ENCODE assay signal across 11 mouse cellular contexts in the genomic region with DNA sequence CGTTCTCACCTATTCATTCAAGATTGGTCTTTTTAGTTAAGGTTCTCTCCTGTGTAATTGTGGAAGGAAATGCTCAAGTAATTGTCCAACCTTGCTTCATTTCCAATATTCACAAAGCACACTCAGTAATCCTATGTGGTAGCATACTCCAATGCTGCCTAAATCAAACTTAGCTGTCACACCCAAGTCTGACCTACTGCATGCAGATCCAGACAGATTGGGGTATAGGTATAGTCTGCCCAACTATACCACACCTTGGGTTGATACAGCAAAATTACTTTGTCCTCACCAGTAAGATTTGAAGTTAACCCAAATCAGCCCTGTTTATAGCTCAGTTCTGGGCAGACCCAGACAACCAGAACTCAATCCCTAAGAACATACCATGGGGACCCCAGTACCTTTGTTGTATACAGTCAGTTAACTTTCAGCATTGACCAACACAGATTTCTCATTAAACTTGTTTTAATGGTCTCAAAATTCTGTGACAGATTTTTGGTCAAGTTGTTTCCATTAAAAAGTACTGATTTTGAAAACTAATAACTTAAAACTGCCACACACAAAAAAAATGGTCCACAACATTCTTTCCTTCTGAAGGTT. TPM values are rescaled to one million over a fixed set of nuclear protein-coding genes. Genes with fewer than 3 reads are reported as not detected.
A peak's percentile ranks its signal among the peaks of the same experiment; 100 is the strongest.
DNase-seq lines count a peak whose midpoint lies in the region; ATAC-seq and TF ChIP-seq lines count a peak whose summit lies in the region.
"Not testable (repeated sequence)": the region's sequence is repeated elsewhere in the genome, so short reads cannot be mapped to it uniquely, and the experiment has no call there.
"Had no signal": no experiment of that assay in that cellular context is flagged by ENCODE, and none has a peak within 500 bp of the region (broad histone marks: within the 10 kb centered on the region; RNA-seq: fewer than 3 reads in every experiment).

No protein-coding gene starts in this region.

- not testable (repeated sequence) for H3K27me3 ChIP-seq in C2C12 (ENCODE audit: control insufficient read depth, insufficient read depth, insufficient read length); forebrain, embryonic 11.5 days (ENCODE audit: control insufficient read depth, insufficient read depth, low read length); heart, embryonic 15.5 days; intestine, embryonic 16.5 days (replicated peaks; ENCODE audit: control insufficient read depth, insufficient read depth, low read length); liver, adult 2 months (ENCODE audit: control insufficient read depth, insufficient read depth, low read length); midbrain, embryonic 10.5 days (ENCODE audit: low read depth, poor library complexity, severe bottlenecking); neural tube, embryonic 13.5 days

- H3K9me3 ChIP-seq in forebrain, embryonic 11.5 days (ENCODE audit: control insufficient read depth, low read length); heart, embryonic 15.5 days (replicated peaks); intestine, embryonic 16.5 days (ENCODE audit: control insufficient read depth, low read length); midbrain, embryonic 10.5 days (replicated peaks); neural tube, embryonic 13.5 days: not testable (repeated sequence)

- H3K4me1 ChIP-seq in forebrain, embryonic 11.5 days (replicated peaks; ENCODE audit: control insufficient read depth, insufficient read depth, low read length); intestine, embryonic 16.5 days (ENCODE audit: control insufficient read depth, insufficient read depth, low read length); liver, adult 2 months (ENCODE audit: control insufficient read depth, insufficient read depth, low read length): not testable (repeated sequence)
- H3K4me1 ChIP-seq in heart, embryonic 15.5 days (replicated peaks) = peaks cover 20% of the 10 kb centered on the region
- peaks cover 23% of the 10 kb centered on the region for H3K4me1 ChIP-seq in midbrain, embryonic 10.5 days
- peaks cover 41% of the 10 kb centered on the region for H3K4me1 ChIP-seq in neural tube, embryonic 13.5 days (replicated peaks)

- not testable (repeated sequence) for H3K27ac ChIP-seq in forebrain, embryonic 11.5 days (ENCODE audit: low read depth, low read length); liver, adult 2 months (replicated peaks; ENCODE audit: insufficient read depth, low read depth, low read length); midbrain, embryonic 10.5 days (replicated peaks); neural tube, embryonic 13.5 days (replicated peaks)
- peak overlapping the region; percentile 51 for H3K27ac ChIP-seq in heart, embryonic 15.5 days
- peak overlapping the region; percentile 27; the same call in 1 of the 2 replicates for H3K27ac ChIP-seq in intestine, embryonic 16.5 days (ENCODE audit: low read length)

- H3K36me3 ChIP-seq in C2C12 (ENCODE audit: control insufficient read depth, insufficient read depth) = peaks cover 44% of the 10 kb centered on the region
- not testable (repeated sequence) for H3K36me3 ChIP-seq in forebrain, embryonic 11.5 days (ENCODE audit: control insufficient read depth, insufficient read depth, low read length); intestine, embryonic 16.5 days (ENCODE audit: control insufficient read depth, insufficient read depth, low read length)
- peaks cover 47% of the 10 kb centered on the region for H3K36me3 ChIP-seq in heart, embryonic 15.5 days
- peaks cover 39% of the 10 kb centered on the region for H3K36me3 ChIP-seq in liver, adult 2 months (ENCODE audit: control insufficient read depth, insufficient read depth, low read length)
- H3K36me3 ChIP-seq in midbrain, embryonic 10.5 days = peaks cover 73% of the 10 kb centered on the region
- peaks cover 66% of the 10 kb centered on the region for H3K36me3 ChIP-seq in neural tube, embryonic 13.5 days

- DNase-seq in ZHBTc4 (ENCODE audit: low read depth, low spot score) = peak; percentile 54
- not testable (repeated sequence) for DNase-seq in forebrain, embryonic 11.5 days (ENCODE audit: low spot score); midbrain, embryonic 10.5 days (ENCODE audit: low spot score)
- peak; percentile 17 for DNase-seq in liver, adult 2 months (ENCODE audit: extremely low read depth, low read depth, low spot score)

- WGBS in forebrain, embryonic 11.5 days = 57% methylated on average over 1 of the region's 1 CpGs
- WGBS in heart, embryonic 15.5 days = 70% methylated on average over 1 of the region's 1 CpGs
- 58% methylated on average over 1 of the region's 1 CpGs for WGBS in intestine, embryonic 16.5 days
- 48% methylated on average over 1 of the region's 1 CpGs for WGBS in liver, adult 2 months
- WGBS in midbrain, embryonic 10.5 days = 71% methylated on average over 1 of the region's 1 CpGs
- 59% methylated on average over 1 of the region's 1 CpGs for WGBS in neural tube, embryonic 13.5 days

- H3K79me2 ChIP-seq in C2C12 (ENCODE audit: control insufficient read depth, insufficient read depth) = peaks cover 38% of the 10 kb centered on the region
- H3K79me2 ChIP-seq in liver, adult 2 months (ENCODE audit: control insufficient read depth, insufficient read depth, low read length) = not testable (repeated sequence)

- TF ChIP-seq POLR2A in liver, adult 2 months (IDR thresholded peaks at IDR 0.05; ENCODE audit: extremely low read depth, insufficient read depth, low read length) = not testable (repeated sequence)

- peak overlapping the region; percentile 3 for H3ac ChIP-seq in C2C12 (ENCODE audit: control insufficient read depth, insufficient read length, low read depth)

- not testable (repeated sequence) for H3K4me3 ChIP-seq in C2C12 (ENCODE audit: insufficient read depth, poor library complexity, severe bottlenecking); forebrain, embryonic 11.5 days (ENCODE audit: low read depth, low read length); heart, embryonic 15.5 days; liver, adult 2 months (ENCODE audit: insufficient read depth, low read depth, low read length)
- H3K4me3 ChIP-seq in intestine, embryonic 16.5 days (ENCODE audit: low read length) = 0 out of 2 replicates have a peak overlapping the region, but pooled peaks have one; percentile 2
- H3K4me3 ChIP-seq in midbrain, embryonic 10.5 days = peak overlapping the region; percentile 32
- H3K4me3 ChIP-seq in neural tube, embryonic 13.5 days = peak overlapping the region; percentile 0; the same call in 1 of the 2 replicates

- peaks cover 31% of the 10 kb centered on the region for H3K79me3 ChIP-seq in C2C12 (ENCODE audit: low read depth)

- ATAC-seq in forebrain, embryonic 11.5 days (replicated peaks; ENCODE audit: low FRiP score); heart, embryonic 15.5 days (replicated peaks; ENCODE audit: insufficient number of reproducible peaks, insufficient read depth, low FRiP score, low read depth); intestine, embryonic 16.5 days; neural tube, embryonic 13.5 days (ENCODE audit: low read depth): not testable (repeated sequence)

- H3K9ac ChIP-seq in forebrain, embryonic 11.5 days (ENCODE audit: low read length); heart, embryonic 15.5 days; intestine, embryonic 16.5 days (ENCODE audit: low read depth, low read length): not testable (repeated sequence)
- peak overlapping the region; percentile 29; the same call in 1 of the 2 replicates for H3K9ac ChIP-seq in liver, adult 2 months (ENCODE audit: low read depth, low read length)
- peak overlapping the region; percentile 52 for H3K9ac ChIP-seq in neural tube, embryonic 13.5 days

- not testable (repeated sequence) for TF ChIP-seq CTCF in C2C12 (IDR thresholded peaks at IDR 0.05; ENCODE audit: control insufficient read depth, insufficient read depth, insufficient read length); liver, adult 2 months (IDR thresholded peaks at IDR 0.05; ENCODE audit: low read depth, low read length)

- peak overlapping the region; percentile 5; the same call in 1 of the 2 replicates for H3K4me2 ChIP-seq in forebrain, embryonic 11.5 days (ENCODE audit: low read depth, low read length, severe bottlenecking)
- not testable (repeated sequence) for H3K4me2 ChIP-seq in heart, embryonic 15.5 days; intestine, embryonic 16.5 days (ENCODE audit: low read depth, low read length)
- peak overlapping the region; percentile 33 for H3K4me2 ChIP-seq in neural tube, embryonic 13.5 days

RNA-seq across cellular contexts. Expression of a gene that starts 10.8 kb away (rescaled TPM):
- 7,691 TPM for polyA plus RNA-seq in C2C12 (2012; fragmentation: generic; extraction: Trizol)
- polyA plus RNA-seq in forebrain, embryonic 11.5 days (2014; fragmentation: Nextera tagmentation; extraction: Ambion mirVana) = 4,522 and 4,661 TPM in 2 replicates
- 2,802 and 3,192 TPM in 2 replicates for polyA plus RNA-seq in heart, embryonic 15.5 days (2015; fragmentation: Nextera tagmentation; extraction: Ambion mirVana)
- polyA plus RNA-seq in intestine, embryonic 16.5 days (2015; fragmentation: Nextera tagmentation; extraction: Ambion mirVana) = 4,065 and 4,271 TPM in 2 replicates
- 7,986 and 8,406 TPM in 2 replicates for total RNA-seq in liver, adult 2 months (2014; rRNA removed)
- polyA plus RNA-seq in liver, adult 2 months (2012; rRNA removed) = 2,468 and 2,707 TPM in 2 replicates
- polyA plus RNA-seq in midbrain, embryonic 10.5 days (2016; fragmentation: Nextera tagmentation; extraction: Ambion mirVana) = 3,476 and 3,775 TPM in 2 replicates
- polyA plus RNA-seq in neural tube, embryonic 13.5 days (2015; fragmentation: Nextera tagmentation; extraction: Ambion mirVana) = 3,346 and 3,414 TPM in 2 replicates

RNA-seq across cellular contexts. Expression of a gene that starts 29.5 kb away (rescaled TPM):
- polyA plus RNA-seq in C2C12 (2012; fragmentation: generic; extraction: Trizol) = not detected
- polyA plus RNA-seq in forebrain, embryonic 11.5 days (2014; fragmentation: Nextera tagmentation; extraction: Ambion mirVana) = 0.72 and 0.80 TPM in 2 replicates
- polyA plus RNA-seq in heart, embryonic 15.5 days (2015; fragmentation: Nextera tagmentation; extraction: Ambion mirVana) = 0.43 and 0.67 TPM in 2 replicates
- 0.24 and 0.48 TPM in 2 replicates for polyA plus RNA-seq in intestine, embryonic 16.5 days (2015; fragmentation: Nextera tagmentation; extraction: Ambion mirVana)
- total RNA-seq in liver, adult 2 months (2014; rRNA removed) = 0.18 and 0.20 TPM in 2 replicates
- 0.20 and 0.60 TPM in 2 replicates for polyA plus RNA-seq in liver, adult 2 months (2012; rRNA removed)
- 0.44 and 0.68 TPM in 2 replicates for polyA plus RNA-seq in midbrain, embryonic 10.5 days (2016; fragmentation: Nextera tagmentation; extraction: Ambion mirVana)
- polyA plus RNA-seq in neural tube, embryonic 13.5 days (2015; fragmentation: Nextera tagmentation; extraction: Ambion mirVana) = 1.3 and 1.5 TPM in 2 replicates
- total RNA-seq: adrenal gland, postnatal 14 days; gastrocnemius, adult 18-20 months; heart, adult 18-20 months had no signal

RNA-seq across cellular contexts. Expression of a gene that starts 30.1 kb away (rescaled TPM):
- 11.2 TPM for polyA plus RNA-seq in C2C12 (2012; fragmentation: generic; extraction: Trizol)
- polyA plus RNA-seq in forebrain, embryonic 11.5 days (2014; fragmentation: Nextera tagmentation; extraction: Ambion mirVana) = 28.0 and 30.6 TPM in 2 replicates
- 26.2 and 27.7 TPM in 2 replicates for polyA plus RNA-seq in heart, embryonic 15.5 days (2015; fragmentation: Nextera tagmentation; extraction: Ambion mirVana)
- polyA plus RNA-seq in intestine, embryonic 16.5 days (2015; fragmentation: Nextera tagmentation; extraction: Ambion mirVana) = 25.0 and 27.0 TPM in 2 replicates
- 18.7 and 18.9 TPM in 2 replicates for total RNA-seq in liver, adult 2 months (2014; rRNA removed)
- polyA plus RNA-seq in liver, adult 2 months (2012; rRNA removed) = 16.9 and 17.3 TPM in 2 replicates
- 24.4 and 28.4 TPM in 2 replicates for polyA plus RNA-seq in midbrain, embryonic 10.5 days (2016; fragmentation: Nextera tagmentation; extraction: Ambion mirVana)
- 26.6 and 28.4 TPM in 2 replicates for polyA plus RNA-seq in neural tube, embryonic 13.5 days (2015; fragmentation: Nextera tagmentation; extraction: Ambion mirVana)

RNA-seq across cellular contexts. Expression of a gene that starts 35.1 kb away (rescaled TPM):
- 1.8 TPM for polyA plus RNA-seq in C2C12 (2012; fragmentation: generic; extraction: Trizol)
- polyA plus RNA-seq in forebrain, embryonic 11.5 days (2014; fragmentation: Nextera tagmentation; extraction: Ambion mirVana) = 0.39 and 0.44 TPM in 2 replicates
- 0.97 and 1.4 TPM in 2 replicates for polyA plus RNA-seq in heart, embryonic 15.5 days (2015; fragmentation: Nextera tagmentation; extraction: Ambion mirVana)
- polyA plus RNA-seq in intestine, embryonic 16.5 days (2015; fragmentation: Nextera tagmentation; extraction: Ambion mirVana) = 1.6 and 1.9 TPM in 2 replicates
- 0.18 and 0.34 TPM in 2 replicates for total RNA-seq in liver, adult 2 months (2014; rRNA removed)
- polyA plus RNA-seq in liver, adult 2 months (2012; rRNA removed) = 0.07 and 0.12 TPM in 2 replicates
- 0.30 and 0.53 TPM in 2 replicates for polyA plus RNA-seq in midbrain, embryonic 10.5 days (2016; fragmentation: Nextera tagmentation; extraction: Ambion mirVana)
- 0.64 and 0.85 TPM in 2 replicates for polyA plus RNA-seq in neural tube, embryonic 13.5 days (2015; fragmentation: Nextera tagmentation; extraction: Ambion mirVana)
